Mouse (Mus musculus): ENCODE measurements around the gene Cdc16.

DNA sequence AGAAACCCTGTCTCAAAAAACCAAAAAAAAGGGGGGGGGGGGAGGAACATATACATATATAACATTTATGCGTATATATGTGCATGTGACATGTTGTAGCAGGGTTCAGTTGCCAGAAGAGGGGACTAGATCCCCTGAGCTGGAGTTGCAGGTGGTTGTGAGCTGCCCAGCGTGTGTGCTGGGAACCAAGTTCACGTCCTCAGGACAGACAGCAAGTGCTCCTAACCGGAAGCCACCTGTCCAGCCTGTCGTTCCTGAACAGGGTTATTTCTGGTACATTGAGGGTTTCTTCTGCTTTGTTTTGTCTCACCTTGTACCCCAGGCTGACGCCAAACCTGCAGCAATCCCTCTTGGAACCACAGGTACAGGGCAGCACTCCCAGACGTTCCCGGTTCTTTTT is 32.1 kb downstream of the Cdc16 start:
- TF ChIP-seq CTCF (IDR thresholded peaks at IDR 0.05; ENCODE audit: insufficient read depth, low read length) (no peak), POLR2A (IDR thresholded peaks at IDR 0.05; ENCODE audit: borderline replicate concordance, extremely low read depth, low read depth, low read length) (no peak)
